Mouse (Mus musculus): ENCODE measurements around the gene Map3k4. TPM values are rescaled to one million over a fixed set of nuclear protein-coding genes. Genes with fewer than 3 reads are reported as not detected.

Gene Map3k4
- 2.8 and 5.0 TPM in 2 replicates for polyA plus RNA-seq (2012; rRNA removed)
- 9.6 and 11.8 TPM in 2 replicates for polyA plus RNA-seq (2014; fragmentation: Nextera tagmentation; extraction: Ambion mirVana)

DNA sequence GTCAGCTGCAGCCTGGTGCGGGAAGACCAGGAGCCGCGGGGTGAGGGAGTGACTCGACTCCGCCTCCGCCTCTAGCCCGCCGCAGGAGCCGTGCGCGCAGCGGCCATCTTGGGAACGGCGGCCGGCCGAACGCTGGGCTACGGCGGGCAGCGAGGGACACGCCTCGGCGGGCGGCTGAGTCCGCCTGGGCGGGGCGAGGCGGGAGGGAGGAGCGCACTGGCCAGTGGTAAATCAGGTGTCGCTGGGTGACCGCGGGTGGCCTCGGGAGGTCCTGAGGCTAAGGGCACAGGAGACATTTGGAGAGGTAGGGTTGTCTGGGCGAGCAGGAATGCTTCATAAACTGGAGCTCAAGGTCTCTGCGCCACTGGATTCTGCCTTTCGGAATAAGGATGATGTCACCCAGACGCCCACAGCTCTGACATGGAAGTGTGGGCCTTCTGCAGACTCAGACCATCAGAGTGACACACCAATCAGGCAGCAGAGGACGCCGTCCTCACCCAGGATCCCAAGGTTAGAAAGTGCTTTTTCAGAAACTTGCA lies at the start of gene Map3k4:
TSS of gene Map3k4 (minus strand) at position 134 of the 539 bp plus-strand sequence.
- H3K27me3 ChIP-seq (ENCODE audit: control insufficient read depth, insufficient read depth, low read length): no peaks in the 10 kb centered on the region
- peak within 1 kb of the TSS; percentile 83 to 86 for H3K4me3 ChIP-seq (ENCODE audit: insufficient read depth in 1 of 2, low read depth in 2 of 2, low read length in 2 of 2)
- peaks cover 3 to 12% of the 10 kb centered on the region in 2 experiments for H3K4me1 ChIP-seq (replicated peaks; ENCODE audit: control insufficient read depth in 2 of 2, insufficient read depth in 2 of 2, low read length in 1 of 2)
- no peak for TF ChIP-seq EP300 (IDR thresholded peaks at IDR 0.05; ENCODE audit: low read depth)
- TF ChIP-seq CTCF (IDR thresholded peaks at IDR 0.05; ENCODE audit: low read depth): no peak
- H3K4me2 ChIP-seq (ENCODE audit: low read depth): peak within 1 kb of the TSS; percentile 87
- ATAC-seq (ENCODE audit: insufficient read depth) (peak; percentile 93), DNase-seq (ENCODE audit: low read depth in 3 of 3, low spot score in 3 of 3) (peak; percentile 68 to 71 (median 71))
- no peak within 1 kb of the TSS for H3K27ac ChIP-seq
- H3K9ac ChIP-seq (replicated peaks): peak within 1 kb of the TSS; percentile 83
- H3K36me3 ChIP-seq (replicated peaks; ENCODE audit: control insufficient read depth, insufficient read depth, low read depth): no peaks in the 10 kb centered on the region
- H3K9me3 ChIP-seq (ENCODE audit: control insufficient read depth, low read length): no peaks in the 10 kb centered on the region
- WGBS (ENCODE audit: insufficient replicate concordance): under 1% methylated on average over 36 of the region's 39 CpGs

DNA sequence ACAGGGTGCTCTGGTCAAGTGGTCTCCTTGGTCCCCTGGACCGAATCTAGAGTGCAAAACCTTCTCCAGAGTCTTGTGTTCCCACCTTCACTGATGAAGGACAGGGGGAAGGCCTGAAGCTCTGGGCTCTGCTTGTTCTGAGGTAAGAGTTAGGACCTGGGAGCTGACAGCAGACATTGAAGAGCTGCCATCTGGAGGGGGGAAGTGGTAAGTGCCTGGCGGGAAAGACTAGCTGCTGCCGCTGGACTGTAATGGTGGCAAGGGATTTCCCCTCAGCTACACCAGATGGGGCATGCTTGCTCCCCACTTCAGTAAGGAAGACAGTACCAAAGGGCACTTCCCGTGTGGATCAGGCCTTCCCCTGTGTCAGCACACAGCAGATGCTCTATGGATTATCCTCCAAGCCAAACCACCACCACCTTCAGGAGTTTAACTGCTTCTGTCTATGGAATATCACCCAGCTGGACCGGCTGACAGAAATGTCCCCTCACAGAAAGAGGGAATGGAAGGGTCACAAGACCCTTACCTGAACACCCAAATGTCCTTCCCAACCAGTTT lies 48.9 kb upstream of the Map3k4 start:
- H3K27ac ChIP-seq: no peak overlapping the region
- no peak overlapping the region for H3K4me3 ChIP-seq (ENCODE audit: insufficient read depth in 1 of 2, low read depth in 2 of 2, low read length in 2 of 2)
- TF ChIP-seq CTCF (IDR thresholded peaks at IDR 0.05; ENCODE audit: low read depth) (peak; percentile 72), EP300 (IDR thresholded peaks at IDR 0.05; ENCODE audit: low read depth) (no peak)
- ATAC-seq (ENCODE audit: insufficient read depth) (no peak), DNase-seq (ENCODE audit: low read depth in 3 of 3, low spot score in 3 of 3) (peak in 1 of 3 experiments; percentile 20)
- peaks cover 5% of the 10 kb centered on the region in 2 experiments; a peak in 3 of 4 replicates for H3K4me1 ChIP-seq (replicated peaks; ENCODE audit: control insufficient read depth in 2 of 2, insufficient read depth in 2 of 2, low read length in 1 of 2)
- H3K4me2 ChIP-seq (ENCODE audit: low read depth): no peak overlapping the region
- H3K27me3 ChIP-seq (ENCODE audit: control insufficient read depth, insufficient read depth, low read length): no peaks in the 10 kb centered on the region
- 25% methylated on average over 5 of the region's 5 CpGs for WGBS (ENCODE audit: insufficient replicate concordance)
- H3K9me3 ChIP-seq (ENCODE audit: control insufficient read depth, low read length): no peaks in the 10 kb centered on the region
- no peak overlapping the region for H3K9ac ChIP-seq (replicated peaks)
- no peaks in the 10 kb centered on the region for H3K36me3 ChIP-seq (replicated peaks; ENCODE audit: control insufficient read depth, insufficient read depth, low read depth)

DNA sequence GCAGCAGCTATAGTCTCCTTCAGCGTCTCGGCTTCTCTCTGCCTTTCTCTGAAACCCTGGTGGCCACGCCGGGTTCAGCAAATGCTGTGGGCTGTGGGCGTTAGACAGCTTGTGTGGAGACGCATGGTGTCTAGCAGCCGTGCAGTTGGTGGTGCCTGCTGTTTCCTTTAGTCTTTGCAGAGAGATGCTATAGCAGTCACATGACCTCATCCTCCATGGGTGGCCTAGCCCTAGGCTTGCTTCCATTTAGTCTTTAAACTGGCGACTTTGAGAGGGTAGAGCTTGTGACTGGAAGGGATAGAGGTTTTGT lies 45.8 kb upstream of the Map3k4 start:
- Histone ChIP-seq H3K27me3 (ENCODE audit: control insufficient read depth, insufficient read depth, low read length) (no peaks in the 10 kb centered on the region; the same call in 1 of the 2 replicates), H3K27ac (no peak overlapping the region), H3K9ac (replicated peaks) (no peak overlapping the region), H3K9me3 (ENCODE audit: control insufficient read depth, low read length) (no peaks in the 10 kb centered on the region), H3K36me3 (replicated peaks; ENCODE audit: control insufficient read depth, insufficient read depth, low read depth) (no peaks in the 10 kb centered on the region), H3K4me2 (ENCODE audit: low read depth) (no peak overlapping the region), H3K4me3 (ENCODE audit: insufficient read depth in 1 of 2, low read depth in 2 of 2, low read length in 2 of 2) (no peak overlapping the region), H3K4me1 (replicated peaks; ENCODE audit: control insufficient read depth in 2 of 2, insufficient read depth in 2 of 2, low read length in 1 of 2) (no peaks in the 10 kb centered on the region)
- WGBS (ENCODE audit: insufficient replicate concordance): 47% methylated on average over 8 of the region's 8 CpGs
- no peak for ATAC-seq (ENCODE audit: insufficient read depth)
- TF ChIP-seq EP300 (IDR thresholded peaks at IDR 0.05; ENCODE audit: low read depth) (no peak), CTCF (IDR thresholded peaks at IDR 0.05; ENCODE audit: low read depth) (no peak)
- no peak for DNase-seq (ENCODE audit: low read depth in 3 of 3, low spot score in 3 of 3)

DNA sequence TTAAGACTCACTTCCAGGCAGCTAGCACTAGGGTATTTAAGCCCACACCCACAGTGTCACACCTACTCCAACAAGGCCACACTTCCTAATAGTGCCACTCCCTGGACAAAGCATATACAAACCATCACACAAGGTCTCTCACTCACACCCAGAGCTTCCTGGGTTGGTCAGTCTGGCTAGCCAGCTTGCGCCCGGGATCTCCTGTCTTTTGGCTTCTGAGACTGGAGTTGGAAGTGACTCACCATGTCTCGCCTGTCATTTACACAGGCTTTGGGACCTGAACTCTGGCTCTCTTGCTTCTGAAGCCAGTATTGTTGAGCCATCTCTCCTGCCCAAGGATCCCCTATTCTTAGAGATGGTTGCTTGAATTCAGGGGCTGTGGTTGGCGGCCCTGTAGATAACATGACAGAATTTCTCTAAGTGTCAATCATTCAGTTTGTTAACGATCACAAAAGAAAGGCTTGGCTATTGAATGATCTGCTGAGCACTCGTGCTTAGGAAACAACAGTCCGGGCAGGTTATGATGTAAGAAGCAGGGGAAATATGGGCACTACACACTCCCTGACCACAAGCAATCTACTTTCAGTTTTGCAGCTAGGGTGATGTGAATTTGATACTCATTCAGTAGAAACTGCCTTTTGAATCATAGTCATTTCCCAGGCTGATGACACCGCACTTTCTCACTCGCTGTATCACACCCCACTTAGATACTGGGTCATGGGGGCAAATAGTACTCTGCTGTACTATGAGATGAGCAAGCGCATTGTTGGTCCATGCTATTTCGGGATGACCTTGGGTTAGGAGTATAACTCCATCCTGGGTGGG lies 45.2 kb upstream of the Map3k4 start:
- Histone ChIP-seq H3K36me3 (replicated peaks; ENCODE audit: control insufficient read depth, insufficient read depth, low read depth) (no peaks in the 10 kb centered on the region), H3K9me3 (ENCODE audit: control insufficient read depth, low read length) (no peaks in the 10 kb centered on the region), H3K27ac (no peak overlapping the region), H3K9ac (replicated peaks) (no peak overlapping the region), H3K4me2 (ENCODE audit: low read depth) (no peak overlapping the region), H3K4me1 (replicated peaks; ENCODE audit: control insufficient read depth in 2 of 2, insufficient read depth in 2 of 2, low read length in 1 of 2) (no peaks in the 10 kb centered on the region), H3K4me3 (ENCODE audit: insufficient read depth in 1 of 2, low read depth in 2 of 2, low read length in 2 of 2) (no peak overlapping the region), H3K27me3 (ENCODE audit: control insufficient read depth, insufficient read depth, low read length) (no peaks in the 10 kb centered on the region; the same call in 1 of the 2 replicates)
- ATAC-seq (ENCODE audit: insufficient read depth): no peak
- TF ChIP-seq EP300 (IDR thresholded peaks at IDR 0.05; ENCODE audit: low read depth): no peak
- TF ChIP-seq CTCF (IDR thresholded peaks at IDR 0.05; ENCODE audit: low read depth): no peak
- 52% methylated on average over 11 of the region's 11 CpGs for WGBS (ENCODE audit: insufficient replicate concordance)
- DNase-seq (ENCODE audit: low read depth in 3 of 3, low spot score in 3 of 3): no peak

DNA sequence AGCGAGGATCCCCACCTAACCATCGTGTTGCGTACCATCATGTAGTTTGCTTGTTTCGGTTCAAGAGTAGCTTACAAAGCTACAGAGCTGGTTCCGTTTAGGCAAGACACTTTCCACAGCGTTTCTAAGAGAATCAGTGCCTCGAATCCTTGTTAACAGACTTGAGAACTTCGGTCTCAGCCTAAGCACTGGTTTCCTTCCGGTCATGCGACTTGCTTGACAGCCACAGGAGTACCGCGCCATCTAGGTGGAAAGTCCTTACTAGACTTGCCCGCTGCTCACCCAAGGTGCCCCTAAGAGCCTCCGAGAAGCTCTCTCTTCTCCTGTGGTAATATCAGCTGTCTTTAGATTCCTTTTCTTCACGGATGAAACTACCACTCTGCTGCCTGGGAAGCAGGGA lies 41.3 kb upstream of the Map3k4 start:
- no peak overlapping the region for H3K9ac ChIP-seq (replicated peaks)
- no peaks in the 10 kb centered on the region for H3K4me1 ChIP-seq (replicated peaks; ENCODE audit: control insufficient read depth in 2 of 2, insufficient read depth in 2 of 2, low read length in 1 of 2)
- DNase-seq (ENCODE audit: low read depth in 3 of 3, low spot score in 3 of 3) (no peak), ATAC-seq (ENCODE audit: insufficient read depth) (no peak)
- WGBS (ENCODE audit: insufficient replicate concordance): 69% methylated on average over 15 of the region's 15 CpGs
- no peaks in the 10 kb centered on the region; the same call in 1 of the 2 replicates for H3K27me3 ChIP-seq (ENCODE audit: control insufficient read depth, insufficient read depth, low read length)
- TF ChIP-seq CTCF (IDR thresholded peaks at IDR 0.05; ENCODE audit: low read depth) (no peak), EP300 (IDR thresholded peaks at IDR 0.05; ENCODE audit: low read depth) (no peak)
- H3K27ac ChIP-seq: no peak overlapping the region
- H3K4me3 ChIP-seq (ENCODE audit: insufficient read depth in 1 of 2, low read depth in 2 of 2, low read length in 2 of 2): no peak overlapping the region
- no peaks in the 10 kb centered on the region for H3K9me3 ChIP-seq (ENCODE audit: control insufficient read depth, low read length)
- no peak overlapping the region for H3K4me2 ChIP-seq (ENCODE audit: low read depth)
- no peaks in the 10 kb centered on the region for H3K36me3 ChIP-seq (replicated peaks; ENCODE audit: control insufficient read depth, insufficient read depth, low read depth)
